Mouse (Mus musculus) ES-E14 (cell line): ENCODE measurements at regions not wholly inside any gene's neighbourhood (a gene's known extent, or its start where the extent isn't known, plus 50 kb on each side); places are given as distances from the start of the nearest gene placed in this dataset.

ENCODE experiments used
- DNase-seq: peaks from one replicate; pipeline ENCODE4 v3.0.0-alpha.2; 2013; ENCODE audit warnings: low read depth, low spot score
- H3K27ac ChIP-seq: 2 replicates; pipeline ENCODE4 v1.5.1; 2012; ENCODE audit warnings: low read depth, mild to moderate bottlenecking, low read length, moderate library complexity, mixed read lengths; ENCODE audit not compliant: poor library complexity, insufficient read depth, severe bottlenecking
- H3K36me3 ChIP-seq: 2 replicates; pipeline ENCODE4 v1.6.1; 2012; ENCODE audit warnings: mild to moderate bottlenecking, low read length, moderate library complexity, mixed read lengths; ENCODE audit not compliant: control insufficient read depth, poor library complexity, insufficient read depth, severe bottlenecking
- H3K4me1 ChIP-seq, 2 experiments: fragments of 150-350 bp in 1 of 2; sonication (generic) in 1 of 2; 2 replicates each; pipeline ENCODE4 v1.6.1; 2012; ENCODE audit warnings: low read length in 2 of 2, mild to moderate bottlenecking in 1 of 2, mixed read lengths in 1 of 2; ENCODE audit not compliant: control insufficient read depth in 2 of 2, insufficient read depth in 2 of 2, poor library complexity in 1 of 2
- H3K4me3 ChIP-seq, 2 experiments: fragments of 150-350 bp in 1 of 2; sonication (generic) in 1 of 2; 2 replicates each; pipeline ENCODE4 v1.5.1; 2012; ENCODE audit warnings: low read length in 2 of 2, low read depth in 1 of 2, mild to moderate bottlenecking in 1 of 2, mixed read lengths in 1 of 2; ENCODE audit not compliant: insufficient read depth in 1 of 2, poor library complexity in 1 of 2, severe bottlenecking in 1 of 2
- H3K9ac ChIP-seq: 2 replicates; pipeline ENCODE4 v1.6.1; 2012; ENCODE audit warnings: low read depth, mild to moderate bottlenecking, low read length, mixed read lengths; ENCODE audit not compliant: poor library complexity, insufficient read depth, severe bottlenecking
- H3K9me3 ChIP-seq: fragments of 150-350 bp; sonication (generic); 2 replicates; pipeline ENCODE4 v1.6.1; 2012; ENCODE audit warnings: low read depth, mild to moderate bottlenecking, low read length; ENCODE audit not compliant: control insufficient read depth, insufficient read depth
- CHD2 ChIP-seq: IDR thresholded peaks from 2 replicates; pipeline ENCODE4 v1.6.1; 2014; ENCODE audit warnings: mild to moderate bottlenecking, low read depth, low read length, inconsistent platforms
- HCFC1 ChIP-seq: IDR thresholded peaks from 2 replicates; pipeline ENCODE4 v1.6.1; 2012; ENCODE audit warnings: low read length, inconsistent platforms, borderline replicate concordance; ENCODE audit not compliant: insufficient read depth
- MAFK ChIP-seq: IDR thresholded peaks from 2 replicates; pipeline ENCODE4 v1.6.1; 2014; ENCODE audit warnings: mild to moderate bottlenecking, low read depth, low read length, inconsistent platforms; ENCODE audit not compliant: insufficient read depth
- ZC3H11A ChIP-seq: IDR thresholded peaks from 2 replicates; pipeline ENCODE4 v1.6.1; 2012; ENCODE audit warnings: low read depth, mild to moderate bottlenecking, inconsistent platforms, low read length, borderline replicate concordance
- ZNF384 ChIP-seq: IDR thresholded peaks from 2 replicates; pipeline ENCODE4 v1.6.1; 2012; ENCODE audit warnings: low read depth, low read length, inconsistent platforms
- in situ Hi-C, 2 experiments: fragments of 600-800 bp; cut with MboI; formaldehyde crosslinking; loops; one replicate each; pipeline ENCODE4 v1.15.1; 2025; ENCODE audit warnings: low sequenced_read_pairs in 2 of 2, inconsistent platforms in 1 of 2; ENCODE audit not compliant: unreplicated experiment in 2 of 2

GRCm38 (mm10) chr1:167938176-167938575, 249.1 kb downstream of the Lmx1a start:
- in situ Hi-C loops = no loop called here
- TF ChIP-seq CHD2 (no peak), ZNF384 (no peak), MAFK (no peak), ZC3H11A (peak; percentile 4; the same call in 1 of the 2 replicates), HCFC1 (no peak)
- H3K9ac ChIP-seq = no peak overlapping the region

GRCm38 (mm10) chr1:167942037-167942470, 253.0 kb downstream of the Lmx1a start:
- Histone ChIP-seq H3K4me1 (no peaks in the 10 kb centered on the region), H3K36me3 (no peaks in the 10 kb centered on the region), H3K9me3 (no peaks in the 10 kb centered on the region), H3K4me3 (no peak overlapping the region), H3K9ac (no peak overlapping the region), H3K27ac (no peak overlapping the region)
- in situ Hi-C loops = no loop called here
- TF ChIP-seq HCFC1 = no peak
- no peak for TF ChIP-seq MAFK
- peak; percentile 80; the same call in 1 of the 2 replicates for TF ChIP-seq ZC3H11A
- no peak for TF ChIP-seq ZNF384
- TF ChIP-seq CHD2 = no peak
- DNase-seq = peak; percentile 30

More at GRCm38 (mm10) chr1:167938176-167938575, 249.1 kb downstream of the Lmx1a start:
- Histone ChIP-seq H3K27ac (no peak overlapping the region), H3K36me3 (no peaks in the 10 kb centered on the region), H3K9me3 (no peaks in the 10 kb centered on the region), H3K4me3 (no peak overlapping the region), H3K4me1 (no peaks in the 10 kb centered on the region)
- no peak for DNase-seq

GRCm38 (mm10) chr1:167943121-167943520, 254.1 kb downstream of the Lmx1a start:
- no peaks in the 10 kb centered on the region for H3K36me3 ChIP-seq
- no peak overlapping the region for H3K27ac ChIP-seq
- no peaks in the 10 kb centered on the region for H3K9me3 ChIP-seq
- no peak overlapping the region for H3K9ac ChIP-seq
- in situ Hi-C loops = no loop called here
- H3K4me1 ChIP-seq = no peaks in the 10 kb centered on the region
- H3K4me3 ChIP-seq = no peak overlapping the region
- no peak for TF ChIP-seq ZNF384
- no peak for TF ChIP-seq CHD2
- no peak for TF ChIP-seq MAFK
- TF ChIP-seq ZC3H11A = no peak
- TF ChIP-seq HCFC1 = no peak
- no peak for DNase-seq

- no peak overlapping the region for H3K9ac ChIP-seq
- H3K4me3 ChIP-seq = no peak overlapping the region
- no peak for DNase-seq
- no peaks in the 10 kb centered on the region for H3K9me3 ChIP-seq
- in situ Hi-C loops = no loop called here
- no peaks in the 10 kb centered on the region for H3K36me3 ChIP-seq
- H3K27ac ChIP-seq = no peak overlapping the region
- TF ChIP-seq CHD2 = no peak
- TF ChIP-seq MAFK = no peak
- no peak for TF ChIP-seq ZC3H11A
- TF ChIP-seq HCFC1 = no peak
- TF ChIP-seq ZNF384 = no peak
- H3K4me1 ChIP-seq = no peaks in the 10 kb centered on the region
Observed at GRCm38 (mm10) chr1:167945615-167946252, 256.7 kb downstream of the Lmx1a start.
